Mouse (Mus musculus) c-Kit-negative CD71-positive TER-119-positive erythroid progenitor cells, embryonic 14.5 days (primary cell): ENCODE results near the gene Glycam1.

Source experiments
- DNase-seq: peaks from one replicate; pipeline ENCODE4 v3.0.0-alpha.2; 2013; ENCODE audit warnings: low read depth, low spot score

Gene Glycam1

DNA sequence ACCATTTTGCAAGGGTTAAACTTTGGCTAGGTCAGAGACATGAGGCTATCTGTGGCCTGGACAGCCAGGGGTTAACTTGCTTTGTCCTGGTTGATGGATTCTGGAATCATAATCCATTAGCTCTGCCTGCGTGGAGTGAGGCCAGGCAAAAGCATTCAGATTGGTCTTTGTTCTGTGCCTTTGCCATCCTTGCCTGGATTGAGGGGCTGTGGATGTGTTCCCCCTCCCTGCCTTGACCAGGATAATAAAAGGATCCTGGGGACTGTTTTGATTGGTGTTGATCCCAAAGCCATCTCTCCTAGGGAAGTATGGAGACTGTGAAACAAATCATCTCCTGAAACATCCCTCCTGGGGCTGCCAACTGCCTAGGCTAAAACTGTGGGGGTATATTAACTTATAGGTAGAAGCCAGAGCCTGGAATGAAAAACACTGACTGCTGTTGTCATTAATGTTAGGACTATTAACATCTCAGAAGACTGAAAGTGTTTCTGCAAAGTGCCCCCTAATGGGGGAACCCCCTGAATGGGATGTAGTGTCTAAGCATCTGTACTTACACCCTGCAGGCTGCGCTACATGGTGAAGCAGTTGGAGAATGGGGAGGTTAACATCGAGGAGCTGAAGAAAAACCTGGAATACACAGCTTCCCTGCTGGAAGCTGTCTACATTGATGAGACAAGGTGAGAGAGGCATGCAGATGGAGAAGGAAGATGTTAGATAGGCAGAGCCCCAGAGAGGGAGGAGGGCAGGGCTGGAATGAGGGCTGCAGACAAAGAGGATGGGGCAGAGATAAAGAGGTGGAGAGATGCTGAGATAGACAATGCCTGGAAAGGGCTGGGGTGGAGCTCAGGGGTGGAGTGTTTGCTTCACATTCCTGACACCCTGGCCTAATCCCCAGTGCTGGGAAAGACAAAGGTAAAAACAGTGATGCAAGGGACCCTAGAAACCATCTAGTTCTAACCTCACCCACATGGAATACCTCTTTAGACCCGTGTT lies 45.2 kb downstream of the Glycam1 start:
- DNase-seq = no peak

DNA sequence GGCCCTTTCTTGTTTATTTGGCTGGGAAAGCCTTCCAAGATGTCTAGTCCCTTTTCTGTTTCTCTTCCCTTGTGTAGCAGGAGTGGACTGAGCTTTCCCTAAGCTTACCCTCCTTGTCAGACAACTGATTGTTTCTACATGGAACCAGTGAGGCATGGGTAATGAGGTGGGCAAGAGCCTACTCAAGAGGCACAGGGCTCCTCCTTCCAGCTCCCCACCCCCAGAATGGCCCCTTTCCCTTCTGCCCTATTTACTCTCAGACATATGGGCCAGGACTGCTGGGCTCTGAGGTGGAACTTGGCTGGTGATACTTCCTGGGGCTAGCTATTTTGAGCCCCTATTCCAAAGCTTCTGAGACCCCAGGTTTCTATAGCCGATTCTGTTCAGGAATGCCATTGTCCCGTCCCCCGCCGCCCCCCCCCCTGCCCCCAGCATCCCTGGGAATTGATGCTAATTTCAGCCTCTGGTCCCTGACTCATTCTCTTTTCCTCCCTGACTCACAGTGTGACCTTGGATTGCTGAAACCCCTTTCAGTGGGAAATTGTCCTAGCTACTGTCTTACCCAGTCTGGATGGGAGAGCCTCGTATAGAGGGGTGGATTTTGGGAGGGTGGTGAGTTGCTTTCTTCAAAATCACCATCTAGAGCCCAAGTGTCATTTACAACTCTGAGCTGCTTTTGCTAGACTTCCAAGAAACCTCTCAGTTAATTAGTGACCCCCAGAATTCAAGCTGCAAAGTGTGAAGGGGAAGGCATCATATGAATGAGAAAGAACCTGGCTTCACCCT lies 46.1 kb downstream of the Glycam1 start:
- no peak for DNase-seq

DNA sequence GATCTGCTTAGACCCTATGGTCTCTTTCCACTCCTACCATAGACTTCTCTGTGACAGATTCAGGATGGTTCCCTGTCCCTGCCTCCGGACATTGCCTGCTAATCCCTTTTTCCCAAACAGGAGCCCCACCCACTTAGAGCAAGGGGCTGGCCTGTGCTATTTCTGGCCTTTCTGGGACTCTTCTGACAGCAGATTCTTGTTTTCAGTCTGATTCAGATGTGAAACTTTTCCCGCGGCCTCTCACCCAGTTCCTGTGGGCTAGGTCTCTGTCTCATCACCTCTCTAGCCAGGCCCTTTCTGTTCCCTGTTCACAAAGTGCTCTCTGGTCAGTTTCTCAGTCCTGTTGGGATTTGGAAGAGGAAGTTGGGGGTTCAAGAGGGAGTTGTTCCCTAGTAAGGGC lies 50.0 kb downstream of the Glycam1 start:
- DNase-seq = no peak

DNA sequence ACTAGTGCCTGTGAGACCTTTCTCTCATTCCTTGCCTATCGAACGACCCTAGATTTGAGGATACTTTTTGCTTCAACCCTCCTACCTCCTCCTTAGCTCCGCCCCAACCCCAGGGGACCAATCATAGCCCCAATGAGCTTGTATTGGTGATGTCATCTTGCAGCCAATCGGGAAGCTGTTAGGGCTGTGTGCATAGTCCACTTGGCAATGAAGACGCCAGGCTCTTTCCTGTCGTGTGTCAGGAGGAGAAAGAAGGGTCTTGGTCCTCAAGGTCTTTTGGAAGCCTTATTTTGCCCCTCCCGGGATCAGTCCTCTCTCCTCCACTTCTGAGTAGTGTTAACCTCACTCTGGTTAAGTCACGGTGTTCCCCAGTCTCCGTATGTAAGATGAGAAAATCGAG lies 50.8 kb downstream of the Glycam1 start:
- DNase-seq = no peak

DNA sequence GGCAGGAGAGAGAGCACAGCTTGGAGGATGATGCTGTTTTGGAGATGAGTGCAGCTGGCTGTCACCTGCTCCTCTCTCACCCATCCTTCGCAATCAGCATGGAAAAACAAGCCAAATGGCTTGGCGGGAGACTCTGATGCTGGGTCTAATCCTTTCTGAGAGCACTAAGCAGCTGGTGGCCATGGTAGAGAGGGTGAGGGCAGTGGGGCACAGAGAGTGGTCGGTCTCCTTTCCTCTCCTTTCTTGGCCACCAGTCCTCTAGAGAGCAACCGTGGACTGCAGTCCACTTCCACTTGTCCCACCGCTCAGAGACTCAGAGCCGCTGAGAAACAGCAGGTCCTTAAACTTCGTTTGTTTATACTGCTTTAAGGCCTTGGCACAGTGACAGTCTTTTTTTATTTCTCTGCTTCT lies 51.3 kb downstream of the Glycam1 start:
- DNase-seq = no peak
